Mouse (Mus musculus) regulatory T cell (primary cell): Measurements from ENCODE around the gene Gdpd3.

Source experiments
- in situ Hi-C: fragments of 300-600 bp; cut with MboI, MseI; formaldehyde crosslinking; loops from one replicate; pipeline ENCODE4 v1.15.1; 2025; ENCODE audit warnings: high pct_unique_total_duplicates

Gdpd3 gene

DNA sequence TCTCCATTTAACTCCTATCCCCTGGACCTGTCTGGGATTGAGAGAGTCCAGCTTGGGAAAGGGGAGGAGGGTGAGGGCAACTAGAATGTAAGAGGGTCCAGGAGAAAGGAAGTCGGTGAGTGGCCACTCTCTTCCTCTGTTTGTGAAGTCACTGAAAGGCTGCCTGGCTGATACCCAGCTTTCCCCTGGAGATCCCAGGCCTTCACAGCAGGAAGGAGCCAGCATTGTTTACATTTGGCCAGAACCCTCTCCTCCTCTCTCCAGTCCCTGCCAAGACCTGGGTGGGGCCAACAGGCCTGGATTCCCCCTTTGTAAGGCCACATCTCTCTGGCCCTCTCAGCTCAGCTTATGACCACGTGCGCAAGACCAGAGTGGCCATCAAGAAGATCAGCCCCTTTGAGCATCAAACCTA, 5.7 kb upstream of the Gdpd3 start:
- in situ Hi-C loops, result no loop called here

DNA sequence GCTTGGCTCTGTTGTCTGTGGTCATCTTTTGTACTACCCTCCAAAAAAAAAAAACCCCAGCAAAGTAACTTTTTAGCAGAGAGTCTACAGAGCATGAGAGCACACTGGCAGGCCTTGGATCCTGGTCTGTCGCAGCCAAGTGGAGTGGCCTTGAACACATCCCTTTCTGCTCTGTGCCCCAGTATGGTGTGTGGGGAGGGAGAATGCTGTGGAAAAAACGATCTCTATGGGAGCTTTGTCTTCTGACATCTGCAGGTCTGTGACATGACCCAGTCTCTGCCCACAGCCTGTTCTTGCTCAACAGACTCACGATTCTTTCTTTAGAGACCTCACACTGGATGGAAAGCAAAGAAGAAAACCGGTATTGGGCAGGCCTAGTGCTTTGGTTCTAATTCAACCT, 5.2 kb upstream of the Gdpd3 start:
- in situ Hi-C loops, result no loop called here

DNA sequence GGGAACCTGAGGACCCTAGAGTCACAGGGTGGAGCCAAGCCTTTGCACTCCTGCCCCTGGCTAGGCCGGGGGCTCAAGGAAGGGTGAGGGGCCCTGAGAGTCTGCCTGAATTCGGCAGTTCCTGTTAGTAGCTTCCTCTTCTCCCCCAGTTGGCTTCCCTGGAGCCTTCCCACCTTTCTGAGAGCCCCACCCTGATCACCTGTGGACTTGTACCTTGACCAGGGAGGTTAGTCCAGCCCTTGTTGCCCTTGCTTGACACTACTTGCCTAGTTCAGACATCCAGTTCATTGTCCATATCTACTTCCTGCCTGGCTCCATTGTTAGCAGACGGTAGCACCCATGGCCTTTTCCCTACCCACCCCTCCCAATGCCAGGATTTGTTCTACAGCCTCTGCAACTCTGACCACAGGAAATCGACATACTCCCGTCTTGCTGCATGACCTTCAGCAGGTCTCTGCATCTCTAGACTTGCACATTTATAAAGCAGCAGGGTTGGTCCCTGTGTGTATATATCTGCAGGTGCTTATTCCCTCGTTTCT, 4.5 kb upstream of the Gdpd3 start:
- in situ Hi-C loops, result no loop called here

DNA sequence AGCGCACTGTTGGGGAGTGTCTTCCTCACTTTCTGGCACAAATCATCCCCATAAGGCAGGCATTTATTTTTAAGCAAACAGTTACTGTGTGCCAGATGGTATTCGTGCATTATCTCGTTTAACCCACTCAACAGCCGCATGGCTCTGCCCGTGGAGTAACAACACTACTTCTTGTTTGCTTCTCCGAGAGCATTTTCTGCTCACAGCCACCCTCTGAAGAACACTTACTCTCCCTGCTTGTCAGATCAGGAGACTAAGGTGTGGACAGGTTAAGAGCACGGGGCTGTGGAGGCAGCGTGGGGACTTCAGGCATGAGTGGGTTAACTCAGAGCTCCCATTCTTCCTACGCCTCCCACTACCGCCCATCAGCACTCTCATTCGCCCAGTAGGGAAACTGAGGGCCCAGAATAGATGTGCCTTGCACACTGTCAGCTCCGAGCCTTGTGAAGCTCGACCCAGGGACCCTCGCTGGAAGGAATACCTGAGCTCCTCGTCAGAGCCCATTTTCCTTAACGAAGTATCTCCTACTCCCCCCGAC, 3.6 kb upstream of the Gdpd3 start:
- in situ Hi-C loops, result no loop called here

DNA sequence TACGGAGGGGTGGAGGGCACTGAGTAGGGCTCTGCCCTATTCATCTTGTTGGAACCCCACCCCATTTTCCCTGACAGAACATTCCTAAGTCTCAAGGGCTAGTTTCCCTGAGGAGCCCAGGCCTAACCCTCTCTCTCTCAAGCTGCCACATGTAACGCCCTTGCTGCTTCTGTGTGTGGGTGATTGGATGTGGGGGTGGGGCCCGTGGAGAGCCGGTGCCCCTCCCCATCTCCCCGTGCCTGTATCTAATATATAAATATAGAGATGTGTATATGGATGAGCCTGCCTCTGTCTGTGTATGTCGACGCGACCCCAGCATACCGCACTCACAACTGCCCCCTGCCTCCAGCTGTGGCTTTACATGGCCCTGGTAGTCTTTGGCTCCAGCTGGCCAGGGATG, 594 bp upstream of the Gdpd3 start:
- in situ Hi-C loops, result no loop called here

DNA sequence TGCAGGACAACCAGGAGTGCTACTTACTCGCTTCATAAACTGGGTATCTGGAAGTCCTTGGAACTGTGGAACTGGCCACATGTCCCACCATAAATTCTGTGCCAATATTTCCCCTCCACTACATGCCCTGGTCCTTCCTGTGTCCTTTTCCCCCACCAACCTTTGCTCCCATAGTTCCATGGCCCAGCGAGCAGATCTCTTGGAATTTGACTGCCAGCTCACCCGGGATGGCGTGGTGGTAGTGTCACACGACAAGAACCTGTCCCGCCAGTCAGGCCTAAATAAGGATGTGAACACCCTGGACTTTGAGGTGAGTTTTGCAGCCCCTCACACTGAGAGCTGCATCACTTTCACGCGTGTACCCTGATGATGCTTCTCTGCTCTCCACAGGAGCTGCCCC, 867 bp downstream of the Gdpd3 start:
- in situ Hi-C loops, result no loop called here

DNA sequence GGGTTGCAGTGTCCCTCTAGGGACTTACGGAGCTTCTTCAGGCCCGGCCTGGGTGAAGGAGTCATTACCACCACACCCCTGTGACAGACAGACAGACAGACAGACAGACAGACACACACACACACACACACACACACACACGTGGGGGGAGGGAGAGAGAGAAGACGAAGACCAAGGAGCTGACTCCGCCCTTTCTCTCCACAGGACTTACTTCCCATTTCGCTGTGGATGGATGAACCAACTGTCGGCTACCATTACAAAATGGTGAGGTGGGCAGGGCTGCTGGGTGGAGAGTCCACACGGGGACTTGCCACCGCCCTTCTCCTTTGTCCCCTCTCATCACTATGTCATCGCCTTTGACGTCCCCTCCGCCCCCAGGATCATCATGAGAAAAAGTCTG, 4.7 kb downstream of the Gdpd3 start:
- in situ Hi-C loops, result no loop called here

DNA sequence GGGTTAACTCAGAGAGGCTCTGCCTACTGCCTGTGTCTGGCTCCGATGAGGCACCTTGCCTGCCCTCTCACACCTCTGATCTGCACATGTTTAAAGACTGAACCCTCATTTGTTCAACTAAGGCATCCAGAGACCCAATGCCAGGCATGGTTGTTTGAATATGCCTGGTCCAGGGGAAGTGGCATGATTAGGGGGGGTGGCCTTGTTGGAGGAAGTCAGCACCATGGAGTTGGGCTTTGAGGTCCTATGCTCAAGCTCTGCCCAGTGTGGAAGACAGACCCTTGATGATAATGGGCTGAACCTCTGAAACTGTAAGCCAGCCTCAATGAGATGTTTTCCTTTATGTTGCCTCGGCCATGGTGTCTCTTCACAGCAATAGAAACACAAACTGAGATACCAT, 7.2 kb downstream of the Gdpd3 start:
- in situ Hi-C loops, result no loop called here

DNA sequence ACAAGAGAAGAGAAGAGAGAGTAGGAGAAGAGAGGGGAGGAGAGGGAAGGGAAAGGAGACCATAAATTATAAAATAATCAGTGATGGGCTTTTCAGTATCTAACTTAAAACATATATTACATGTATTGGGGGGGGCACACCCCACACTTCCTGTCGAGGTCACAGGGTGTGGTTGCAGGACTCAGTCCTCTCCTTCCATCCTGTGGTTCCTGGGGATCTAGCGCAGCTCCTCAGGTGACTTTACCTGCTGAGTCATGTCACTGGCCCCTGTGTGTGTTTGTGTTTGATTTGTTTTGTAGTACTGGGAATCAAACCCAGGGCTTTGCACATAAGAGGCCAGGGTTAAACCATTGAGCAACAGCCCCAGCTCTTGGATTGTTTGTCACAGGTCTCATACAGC, 8.3 kb downstream of the Gdpd3 start:
- in situ Hi-C loops, result no loop called here

DNA sequence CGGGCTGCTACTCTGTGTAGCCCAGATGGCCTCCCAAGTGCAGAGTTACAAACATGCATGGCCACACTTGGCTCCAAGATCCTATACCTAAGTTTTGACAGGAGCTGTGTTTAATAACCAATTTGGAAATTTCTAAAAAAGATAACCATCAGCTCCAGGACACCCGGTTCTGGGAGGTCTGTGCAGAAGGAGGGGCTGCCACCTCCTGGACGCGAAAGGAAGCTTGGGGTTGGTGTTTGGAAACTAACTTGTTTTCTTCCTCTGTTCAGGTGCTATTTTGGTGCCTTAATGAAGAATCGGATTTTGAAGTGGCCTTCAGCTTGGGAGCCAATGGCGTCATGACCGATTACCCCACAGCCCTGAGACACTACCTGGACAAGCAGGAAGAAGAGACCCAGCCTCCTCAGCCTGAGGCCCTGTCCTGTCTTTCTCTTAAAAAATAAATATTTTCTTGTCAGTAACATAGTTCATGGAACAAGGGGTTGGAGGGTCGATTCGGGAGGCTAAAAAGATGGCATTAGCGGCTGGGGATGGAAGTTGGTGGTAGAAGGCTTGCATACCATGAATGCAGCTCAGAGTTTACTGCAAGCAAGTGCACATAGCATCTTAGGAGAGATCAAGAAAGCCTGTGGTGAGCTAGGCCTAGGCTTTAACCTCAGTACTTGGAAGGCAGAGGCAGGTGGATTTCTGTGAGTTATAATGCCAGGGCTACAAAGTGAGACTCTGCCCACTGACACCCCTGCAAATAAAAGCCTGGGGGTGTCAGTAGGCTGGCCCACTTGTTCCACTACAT, 9.2 kb downstream of the Gdpd3 start:
- in situ Hi-C loops, result loop anchor here (5.0 kb wide), 1 partner anchor 73 kb away; no protein-coding TSS in a partner anchor

DNA sequence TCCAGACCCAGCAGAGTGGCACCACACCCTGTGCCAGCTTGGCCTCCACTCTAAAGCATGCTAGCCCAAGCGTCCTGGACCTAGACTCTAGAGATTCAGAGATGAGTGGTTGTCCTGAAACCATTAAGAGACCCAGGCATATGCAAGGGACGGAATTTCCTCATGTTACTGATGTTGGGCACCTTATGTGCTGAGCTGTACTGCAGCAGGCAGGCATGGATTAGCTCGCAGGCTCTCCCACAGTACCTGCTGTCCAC, 9.8 kb downstream of the Gdpd3 start:
- in situ Hi-C loops, result loop anchor here (5.0 kb wide), 1 partner anchor 74 kb away; no protein-coding TSS in a partner anchor

DNA sequence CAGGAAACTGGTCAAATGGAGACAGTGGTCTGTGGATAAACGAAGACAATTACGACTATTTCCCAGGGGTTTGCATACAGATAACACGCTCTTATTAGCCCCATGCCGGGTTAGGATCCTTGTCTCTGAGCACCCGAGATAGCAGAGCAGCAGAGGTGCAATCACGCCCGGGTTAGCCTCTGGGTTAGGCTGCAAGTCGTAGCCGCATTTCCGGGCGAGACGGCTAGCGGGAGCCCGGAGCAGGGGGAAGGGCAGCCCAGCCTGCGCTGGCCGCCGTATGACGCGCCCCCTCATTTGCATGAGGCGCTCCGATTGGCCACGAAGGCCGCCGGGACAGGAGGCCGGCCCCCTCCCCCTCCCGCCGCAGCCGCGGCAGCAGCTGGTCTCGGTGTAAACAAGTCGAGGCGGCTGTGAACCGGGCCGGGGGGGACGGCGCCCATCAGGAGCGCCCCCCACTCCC, 10.5 kb downstream of the Gdpd3 start, which contains the start of gene Ypel3:
Gene Ypel3, plus strand, starts transcription at position 358 of the 460 bp plus-strand sequence.
- in situ Hi-C loops, result loop anchor here (5.0 kb wide), 1 partner anchor 74 kb away; no protein-coding TSS in a partner anchor

DNA sequence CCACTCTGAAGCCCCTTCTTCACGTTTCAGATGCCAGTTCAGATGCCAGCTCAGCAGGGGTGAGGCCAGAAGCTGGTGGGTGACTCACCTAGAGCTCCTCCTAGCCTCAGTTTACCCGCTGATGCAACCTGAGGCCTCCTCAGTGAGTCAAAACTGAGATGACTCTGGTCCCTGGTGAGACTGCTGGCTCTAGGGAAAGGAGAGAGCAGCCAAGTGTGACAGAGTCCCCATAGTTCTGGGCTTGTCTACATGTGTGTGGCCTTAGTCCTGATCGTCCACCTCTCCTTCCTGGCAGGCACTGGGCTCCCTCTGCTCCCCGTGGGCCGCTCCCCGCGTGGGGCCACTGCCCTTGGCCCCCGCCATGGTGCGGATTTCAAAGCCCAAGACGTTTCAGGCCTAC, 11.3 kb downstream of the Gdpd3 start:
- in situ Hi-C loops, result loop anchor here (5.0 kb wide), 1 partner anchor 75 kb away; no protein-coding TSS in a partner anchor

DNA sequence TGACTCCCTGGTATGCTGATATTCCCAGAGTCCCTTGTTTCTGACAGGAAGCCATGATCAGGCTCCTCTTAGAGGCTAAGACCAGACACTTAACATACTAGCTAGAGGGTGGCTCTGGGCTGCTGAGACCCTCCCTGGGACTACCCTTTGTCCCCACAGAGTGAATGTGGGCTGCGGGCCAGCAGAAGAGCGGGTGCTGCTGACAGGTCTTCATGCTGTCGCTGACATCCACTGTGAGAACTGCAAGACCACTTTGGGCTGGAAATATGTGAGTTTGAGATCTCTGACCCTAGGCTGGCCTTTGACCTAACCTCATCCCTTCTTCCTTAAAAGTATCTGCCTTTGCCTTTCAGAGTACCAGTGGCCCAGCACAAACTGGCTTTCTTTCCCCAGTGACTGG, 12.0 kb downstream of the Gdpd3 start:
- in situ Hi-C loops, result loop anchor here (5.0 kb wide), 1 partner anchor 76 kb away; no protein-coding TSS in a partner anchor

DNA sequence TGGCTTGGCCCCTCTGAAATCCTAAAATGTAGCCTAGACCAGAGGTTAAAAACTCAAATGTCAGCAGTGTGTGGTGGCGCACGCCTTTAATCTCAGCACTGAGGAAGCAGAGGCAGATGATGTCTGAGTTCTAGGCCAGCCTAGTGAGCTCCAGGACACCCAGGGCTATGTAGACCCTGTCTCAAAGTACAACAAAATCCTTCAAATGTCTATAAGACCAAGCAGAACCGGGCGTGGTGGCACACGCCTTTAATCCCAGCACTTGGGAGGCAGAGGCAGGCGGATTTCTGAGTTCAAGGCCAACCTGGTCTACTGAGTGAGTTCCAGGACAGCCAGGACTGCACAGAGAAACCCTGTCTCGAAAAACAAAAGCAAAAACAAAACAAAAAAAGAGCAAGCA, 13.0 kb downstream of the Gdpd3 start:
- in situ Hi-C loops, result loop anchor here (5.0 kb wide), 1 partner anchor 77 kb away; no protein-coding TSS in a partner anchor

DNA sequence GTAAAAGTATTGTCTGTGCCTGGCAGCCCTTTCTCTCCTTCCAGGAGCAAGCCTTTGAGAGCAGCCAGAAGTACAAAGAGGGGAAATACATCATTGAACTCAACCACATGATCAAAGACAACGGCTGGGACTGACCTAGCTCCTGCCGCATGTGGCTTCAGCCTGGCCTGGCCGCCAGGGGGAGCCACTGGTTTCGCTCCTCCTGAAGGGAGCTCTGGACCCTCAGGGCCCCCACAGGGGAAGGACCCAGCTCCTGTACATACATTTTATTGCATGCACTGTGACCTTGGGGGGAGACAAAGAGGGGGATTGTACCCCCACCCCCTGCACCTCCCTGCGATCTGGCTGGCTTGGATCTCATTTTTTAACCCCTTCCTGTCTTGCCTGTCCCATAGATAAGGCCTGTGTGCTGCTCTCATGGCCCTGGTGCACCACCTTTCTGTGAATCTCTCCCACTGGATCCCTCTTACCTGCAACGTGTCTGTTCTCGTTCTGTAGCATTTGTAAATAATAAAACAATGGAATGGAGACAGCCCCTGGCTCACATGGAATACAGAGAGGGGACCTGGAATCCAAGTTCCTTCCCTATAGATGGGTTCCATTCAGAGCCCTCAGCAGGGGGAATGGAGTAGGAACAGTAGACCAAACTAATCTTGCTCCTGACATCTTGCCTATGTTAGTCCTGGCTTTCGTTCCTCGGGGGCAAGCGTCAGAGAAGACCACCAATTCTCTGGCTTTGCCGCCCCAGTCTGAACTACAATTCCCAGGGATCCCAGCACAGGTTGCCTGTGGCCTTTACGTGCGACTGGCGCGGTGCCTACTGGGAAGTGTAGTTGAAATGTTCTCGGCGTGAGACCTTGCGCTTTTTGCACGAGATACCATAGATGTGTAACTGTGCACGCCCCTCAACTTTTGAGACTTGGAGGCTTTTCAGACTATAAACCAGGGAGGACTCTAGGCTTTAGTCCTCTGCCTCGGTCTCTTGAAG, 14.1 kb downstream of the Gdpd3 start:
- in situ Hi-C loops, result loop anchor here (5.0 kb wide), 1 partner anchor 78 kb away; no protein-coding TSS in a partner anchor

DNA sequence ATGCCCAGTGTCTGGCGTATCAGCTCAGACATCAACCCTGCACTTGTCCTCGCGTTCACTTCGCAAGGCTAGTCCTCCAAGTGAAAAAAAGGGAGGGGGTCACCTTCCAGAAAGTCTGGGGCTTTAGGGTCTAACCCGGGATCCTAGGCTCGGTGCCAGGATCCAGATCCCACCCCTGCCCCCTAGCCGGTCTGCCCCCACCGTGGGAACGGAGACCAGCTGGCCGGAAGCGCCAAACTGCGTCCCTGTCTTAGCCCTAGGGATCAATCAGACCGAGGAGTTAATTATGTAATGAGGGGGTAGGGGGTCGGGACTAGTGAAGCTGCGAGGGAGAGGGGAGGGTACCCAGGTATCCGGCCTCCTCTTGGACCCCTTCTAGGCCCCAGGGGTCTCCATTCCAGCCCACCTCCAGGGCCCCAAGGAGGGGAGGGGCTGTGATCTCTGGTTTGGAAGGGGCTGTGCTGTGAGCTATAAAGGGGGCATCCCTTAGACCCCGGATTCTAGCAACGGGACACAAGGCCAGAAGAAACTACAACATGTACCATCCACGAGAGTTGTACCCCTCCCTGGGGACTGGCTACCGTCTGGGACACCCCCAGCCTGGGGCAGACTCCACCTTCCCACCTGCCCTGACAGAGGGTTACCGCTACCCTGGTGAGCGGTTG, 15.0 kb downstream of the Gdpd3 start, which contains the start of gene Tbx6:
Gene Tbx6, plus strand, starts transcription at position 513 of the 665 bp plus-strand sequence.
- in situ Hi-C loops, result no loop called here

DNA sequence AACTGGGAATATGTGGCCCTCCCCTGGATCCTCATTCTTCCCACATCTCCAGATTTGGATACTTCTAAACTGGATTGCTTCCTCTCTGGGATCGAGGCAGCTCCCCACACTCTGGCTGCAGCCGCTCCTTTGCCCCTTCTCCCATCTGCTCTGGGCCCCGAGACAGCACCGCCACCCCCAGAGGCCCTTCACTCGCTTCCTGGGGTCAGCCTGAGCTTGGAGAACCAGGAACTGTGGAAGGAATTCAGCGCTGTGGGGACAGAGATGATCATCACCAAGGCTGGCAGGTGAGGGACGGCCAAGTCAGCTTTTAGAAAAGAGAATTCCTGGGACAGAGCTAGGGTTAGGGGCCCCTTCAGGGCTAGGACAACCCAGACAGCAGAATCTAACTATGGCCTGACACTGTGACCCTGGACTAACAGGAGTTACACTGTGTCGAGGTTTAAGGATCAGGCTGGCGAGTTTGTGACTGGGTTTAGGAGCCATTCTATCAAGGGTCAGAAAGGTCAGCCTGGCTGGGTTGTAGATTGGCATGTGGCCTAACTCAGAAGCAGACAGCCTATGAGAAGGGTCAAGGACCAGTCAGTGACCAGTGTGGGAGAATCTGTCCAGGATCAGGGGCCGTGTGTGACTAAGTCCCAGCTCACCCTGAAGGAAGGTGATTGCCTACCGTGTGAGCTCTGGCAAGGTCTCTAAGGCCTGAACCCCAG, 15.7 kb downstream of the Gdpd3 start:
- in situ Hi-C loops, result no loop called here

DNA sequence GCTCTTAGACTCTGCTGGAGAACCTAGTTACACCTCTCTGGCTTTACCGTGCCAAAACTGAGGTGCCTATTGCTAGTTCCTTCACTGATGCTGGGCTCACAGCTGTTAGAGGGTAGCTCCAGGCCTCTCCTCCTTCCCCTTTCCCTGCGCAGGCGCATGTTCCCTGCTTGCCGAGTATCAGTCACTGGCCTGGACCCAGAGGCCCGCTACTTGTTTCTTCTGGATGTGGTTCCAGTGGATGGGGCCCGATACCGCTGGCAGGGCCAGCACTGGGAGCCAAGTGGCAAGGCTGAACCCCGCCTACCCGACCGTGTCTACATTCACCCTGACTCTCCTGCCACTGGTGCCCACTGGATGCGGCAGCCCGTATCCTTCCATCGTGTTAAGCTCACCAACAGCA, 16.6 kb downstream of the Gdpd3 start:
- in situ Hi-C loops, result no loop called here

DNA sequence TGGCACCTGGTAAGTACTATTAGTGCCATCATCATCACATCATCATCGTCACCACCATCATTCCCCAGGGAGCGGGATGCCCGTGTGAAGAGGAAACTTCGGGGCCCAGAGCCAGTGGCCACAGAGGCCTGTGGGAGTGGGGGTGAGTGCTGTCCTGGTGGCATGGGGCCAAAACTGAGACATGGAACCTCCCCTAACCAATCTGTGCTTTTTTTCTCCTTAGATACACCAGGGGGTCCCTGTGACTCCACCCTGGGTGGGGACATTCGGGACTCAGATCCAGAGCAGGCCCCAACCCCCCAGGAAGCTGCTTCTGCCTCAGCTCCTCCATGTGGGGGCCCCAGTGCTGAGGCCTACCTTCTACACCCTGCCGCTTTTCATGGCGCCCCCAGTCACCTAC, 18.3 kb downstream of the Gdpd3 start:
- in situ Hi-C loops, result no loop called here
